Mouse (Mus musculus) hindbrain, postnatal 0 days (tissue): ENCODE data around the gene Mmab. TPM values are rescaled to one million over a fixed set of nuclear protein-coding genes. Genes with fewer than 3 reads are reported as not detected.
A peak's percentile ranks its signal among the peaks of the same experiment; 100 is the strongest.

ENCODE experiments used
- ATAC-seq: fragments of 200-750 bp; cut with Nextera tagmentation; 2 replicates; pipeline ENCODE4 v1.8.0; 2017; ENCODE audit warnings: mild to moderate bottlenecking, moderate TSS enrichment, moderate library complexity
- DNase-seq: peaks from one replicate; pipeline ENCODE4 v3.0.0-alpha.2; 2015; ENCODE audit warnings: low spot score
- H3K27ac ChIP-seq: fragments of 300-500 bp; sonication (generic); 2 replicates; pipeline ENCODE4 v1.5.1; 2014; ENCODE audit warnings: mild to moderate bottlenecking
- H3K27me3 ChIP-seq: fragments of 300-500 bp; sonication (generic); 2 replicates; pipeline ENCODE4 v1.6.1; 2014; ENCODE audit warnings: low read length, mixed read lengths; ENCODE audit not compliant: insufficient read depth
- H3K36me3 ChIP-seq: fragments of 300-500 bp; sonication (generic); 2 replicates; pipeline ENCODE4 v1.6.1; 2014; ENCODE audit warnings: low read length, mixed read lengths; ENCODE audit not compliant: insufficient read depth
- H3K4me1 ChIP-seq: fragments of 300-500 bp; sonication (generic); 2 replicates; pipeline ENCODE4 v1.6.1; 2014; ENCODE audit warnings: antibody characterized with exemption, low read length, mixed read lengths; ENCODE audit not compliant: insufficient read depth
- H3K4me2 ChIP-seq: fragments of 300-500 bp; sonication (generic); 2 replicates; pipeline ENCODE4 v1.6.1; 2014; ENCODE audit warnings: low read depth, mild to moderate bottlenecking, low read length, moderate library complexity, mixed read lengths
- H3K4me3 ChIP-seq: fragments of 300-500 bp; sonication (generic); 2 replicates; pipeline ENCODE4 v1.5.1; 2014; ENCODE audit warnings: low read length
- H3K9ac ChIP-seq: fragments of 300-500 bp; sonication (generic); replicated peaks from 2 replicates; pipeline ENCODE4 v1.6.1; 2014; ENCODE audit warnings: mild to moderate bottlenecking, low read length, moderate library complexity, mixed read lengths
- H3K9me3 ChIP-seq: fragments of 300-500 bp; sonication (generic); 2 replicates; pipeline ENCODE4 v1.6.1; 2016; ENCODE audit warnings: low read length, mixed read lengths
- CTCF ChIP-seq: IDR thresholded peaks from 2 replicates; pipeline ENCODE4 v1.5.1; 2016; ENCODE audit warnings: antibody characterized with exemption, control low read depth, low read depth
- WGBS: fragments of 180-500 bp; shearing (Covaris S2); extraction: QIAGEN DNeasy Blood & Tissue Kit; methylation state at CpG from one replicate; pipeline ENCODE4 v1.1.7; 2014; 5-methylcytosine and 5-hydroxymethylcytosine counted together
- microRNA-seq, 2 experiments: library from miRNA; unstranded; fragments of <30 nt; microRNA quantifications; one replicate each; pipeline ENCODE4; 2016
- polyA plus RNA-seq: library from polyadenylated mRNA; unstranded; fragments of >200 nt; fragmentation: Nextera tagmentation; extraction: Ambion mirVana; gene quantifications from 2 replicates; pipeline ENCODE4 v1.2.1, GENCODE M21; 2015
- total RNA-seq: library from RNA; depleted of rRNA; stranded (reverse); fragments of >200 nt; gene quantifications from 2 replicates; pipeline ENCODE4 v1.2.3, GENCODE M21; 2014; rRNA removed

Mmab gene
- total and polyA plus RNA-seq, 2 experiments from 2014 or later, result 36.8 to 39.1 TPM

GRCm38 (mm10) chr5:114384448-114384847 lies 59.4 kb downstream of the Mmab start:
- TF ChIP-seq CTCF, result no peak
- DNase-seq, result no peak
- Histone ChIP-seq H3K4me2 (no peak overlapping the region), H3K4me3 (no peak overlapping the region), H3K9ac (no peak overlapping the region), H3K9me3 (no peaks in the 10 kb centered on the region), H3K36me3 (peaks cover 39% of the 10 kb centered on the region; the same call in 1 of the 2 replicates), H3K27me3 (no peaks in the 10 kb centered on the region), H3K27ac (no peak overlapping the region), H3K4me1 (peaks cover 12% of the 10 kb centered on the region)
- ATAC-seq, result no peak
- WGBS, result 95% methylated on average over 8 of the region's 8 CpGs

- Histone ChIP-seq H3K36me3 (peaks cover 29% of the 10 kb centered on the region; the same call in 1 of the 2 replicates), H3K4me2 (no peak overlapping the region), H3K9me3 (no peaks in the 10 kb centered on the region), H3K27me3 (no peaks in the 10 kb centered on the region), H3K9ac (no peak overlapping the region), H3K4me1 (peaks cover 12% of the 10 kb centered on the region), H3K27ac (no peak overlapping the region), H3K4me3 (no peak overlapping the region)
- DNase-seq (peak; percentile 44), ATAC-seq (no peak)
- TF ChIP-seq CTCF, result peak; percentile 74
- 80% methylated on average over 9 of the region's 9 CpGs for WGBS
Measured at GRCm38 (mm10) chr5:114383184-114383904, 60.5 kb downstream of the Mmab start.

Small RNAs within 50 kb of the gene (microRNA-seq; reads per million reads assigned to microRNA genes)
- gene Mir7027, result 0.35 to 0.36 reads per million in 2 experiments

Other genes starting within 250 kb of the Mmab start
- gene Foxn4, start 170.3 kb downstream of the Mmab start, total RNA-seq, result 0.47 and 1.4 TPM in 2 replicates
- gene Foxn4, start 170.3 kb downstream of the Mmab start, polyA plus RNA-seq, result 0.36 and 0.47 TPM in 2 replicates
- 0.72 TPM in 1 of 2 replicates, not detected in the other for gene Myo1h, start 154.9 kb downstream of the Mmab start, total RNA-seq
- gene Myo1h, start 154.9 kb downstream of the Mmab start, polyA plus RNA-seq, result 0.56 and 0.72 TPM in 2 replicates
- gene Kctd10, start 63.6 kb downstream of the Mmab start, total RNA-seq, result 43.2 and 43.8 TPM in 2 replicates
- gene Kctd10, start 63.6 kb downstream of the Mmab start, polyA plus RNA-seq, result 47.5 and 48.0 TPM in 2 replicates
- 67.5 and 69.9 TPM in 2 replicates for gene Ube3b, start 63.5 kb downstream of the Mmab start, total RNA-seq
- 31.1 and 31.4 TPM in 2 replicates for gene Ube3b, start 63.5 kb downstream of the Mmab start, polyA plus RNA-seq
- 143 and 146 TPM in 2 replicates for gene Mvk, start 209 bp upstream of the Mmab start, total RNA-seq
- gene Mvk, start 209 bp upstream of the Mmab start, polyA plus RNA-seq, result 69.8 and 71.9 TPM in 2 replicates
- 11.7 and 15.1 TPM in 2 replicates for gene Fam222a, start 124.0 kb upstream of the Mmab start, total RNA-seq
- 2.8 and 2.9 TPM in 2 replicates for gene Fam222a, start 124.0 kb upstream of the Mmab start, polyA plus RNA-seq
- gene Trpv4, start 214.4 kb upstream of the Mmab start, total RNA-seq, result 2.7 TPM in 2 replicates
- 3.0 and 3.4 TPM in 2 replicates for gene Trpv4, start 214.4 kb upstream of the Mmab start, polyA plus RNA-seq
- 36.3 and 51.0 TPM in 2 replicates for gene Gltp, start 246.9 kb upstream of the Mmab start, total RNA-seq
- 55.0 and 55.1 TPM in 2 replicates for gene Gltp, start 246.9 kb upstream of the Mmab start, polyA plus RNA-seq